Mouse (Mus musculus) intestine, postnatal 0 days (tissue): ENCODE data around the gene Fgfr2. TPM values are rescaled to one million over a fixed set of nuclear protein-coding genes. Genes with fewer than 3 reads are reported as not detected.

Experiments
- ATAC-seq: fragments of 200-750 bp; cut with Nextera tagmentation; 2 replicates; pipeline ENCODE4 v1.8.0; 2017; ENCODE audit warnings: mild to moderate bottlenecking, moderate TSS enrichment, moderate library complexity
- H3K27ac ChIP-seq: fragments of 300-500 bp; sonication (generic); 2 replicates; pipeline ENCODE4 v1.5.1; 2014; ENCODE audit warnings: mild to moderate bottlenecking, low read depth, low read length, moderate library complexity
- H3K27me3 ChIP-seq: fragments of 300-500 bp; sonication (generic); replicated peaks from 2 replicates; pipeline ENCODE4 v1.6.1; 2014; ENCODE audit warnings: low read length, mixed read lengths; ENCODE audit not compliant: control insufficient read depth, insufficient read depth
- H3K36me3 ChIP-seq: fragments of 300-500 bp; sonication (generic); 2 replicates; pipeline ENCODE4 v1.6.1; 2014; ENCODE audit warnings: mild to moderate bottlenecking, moderate library complexity; ENCODE audit not compliant: control insufficient read depth, insufficient read depth
- H3K4me1 ChIP-seq: fragments of 300-500 bp; sonication (generic); replicated peaks from 2 replicates; pipeline ENCODE4 v1.6.1; 2014; ENCODE audit warnings: antibody characterized with exemption, low read length, mixed read lengths; ENCODE audit not compliant: control insufficient read depth, insufficient read depth
- H3K4me2 ChIP-seq: fragments of 300-500 bp; sonication (generic); replicated peaks from 2 replicates; pipeline ENCODE4 v1.6.1; 2014; ENCODE audit warnings: low read depth, mild to moderate bottlenecking, moderate library complexity
- H3K4me3 ChIP-seq: fragments of 300-500 bp; sonication (generic); 2 replicates; pipeline ENCODE4 v1.5.1; 2014; ENCODE audit warnings: low read depth, low read length
- H3K9ac ChIP-seq: fragments of 300-500 bp; sonication (generic); 2 replicates; pipeline ENCODE4 v1.6.1; 2014; ENCODE audit warnings: mild to moderate bottlenecking, low read depth, low read length
- H3K9me3 ChIP-seq: fragments of 300-500 bp; sonication (generic); 2 replicates; pipeline ENCODE4 v1.6.1; 2016; ENCODE audit warnings: mixed run types; ENCODE audit not compliant: control insufficient read depth
- CTCF ChIP-seq: sonication (generic); IDR thresholded peaks from 2 replicates; pipeline ENCODE4 v1.5.1; 2016; ENCODE audit warnings: low read depth, mild to moderate bottlenecking, control low read depth, antibody characterized with exemption, moderate library complexity
- WGBS: fragments of 180-500 bp; shearing (Covaris S2); extraction: QIAGEN DNeasy Blood & Tissue Kit; methylation state at CpG from one replicate; pipeline ENCODE4 v1.1.7; 2014; 5-methylcytosine and 5-hydroxymethylcytosine counted together
- polyA plus RNA-seq: library from polyadenylated mRNA; unstranded; fragments of >200 nt; fragmentation: Nextera tagmentation; extraction: Ambion mirVana; gene quantifications from 2 replicates; pipeline ENCODE4 v1.2.1, GENCODE M21; 2015

The Fgfr2 gene
- polyA plus RNA-seq, 1 experiment from 2014 or later: 29.5 TPM

GRCm38 (mm10) chr7:130866640-130867039 lies 2256.5 kb downstream of the Fgfr2 start:
- H3K9me3 ChIP-seq: no peaks in the 10 kb centered on the region
- peak overlapping the region; percentile 90 for H3K4me3 ChIP-seq
- peak overlapping the region; percentile 87 for H3K9ac ChIP-seq
- no peaks in the 10 kb centered on the region; the same call in 1 of the 2 replicates for H3K4me1 ChIP-seq
- H3K27me3 ChIP-seq: no peaks in the 10 kb centered on the region
- 2% methylated on average over 13 of the region's 13 CpGs for WGBS
- peak overlapping the region; percentile 66 for H3K4me2 ChIP-seq
- no peak for ATAC-seq
- no peak for TF ChIP-seq CTCF
- peak overlapping the region; percentile 87 for H3K27ac ChIP-seq
- no peaks in the 10 kb centered on the region for H3K36me3 ChIP-seq

DNA sequence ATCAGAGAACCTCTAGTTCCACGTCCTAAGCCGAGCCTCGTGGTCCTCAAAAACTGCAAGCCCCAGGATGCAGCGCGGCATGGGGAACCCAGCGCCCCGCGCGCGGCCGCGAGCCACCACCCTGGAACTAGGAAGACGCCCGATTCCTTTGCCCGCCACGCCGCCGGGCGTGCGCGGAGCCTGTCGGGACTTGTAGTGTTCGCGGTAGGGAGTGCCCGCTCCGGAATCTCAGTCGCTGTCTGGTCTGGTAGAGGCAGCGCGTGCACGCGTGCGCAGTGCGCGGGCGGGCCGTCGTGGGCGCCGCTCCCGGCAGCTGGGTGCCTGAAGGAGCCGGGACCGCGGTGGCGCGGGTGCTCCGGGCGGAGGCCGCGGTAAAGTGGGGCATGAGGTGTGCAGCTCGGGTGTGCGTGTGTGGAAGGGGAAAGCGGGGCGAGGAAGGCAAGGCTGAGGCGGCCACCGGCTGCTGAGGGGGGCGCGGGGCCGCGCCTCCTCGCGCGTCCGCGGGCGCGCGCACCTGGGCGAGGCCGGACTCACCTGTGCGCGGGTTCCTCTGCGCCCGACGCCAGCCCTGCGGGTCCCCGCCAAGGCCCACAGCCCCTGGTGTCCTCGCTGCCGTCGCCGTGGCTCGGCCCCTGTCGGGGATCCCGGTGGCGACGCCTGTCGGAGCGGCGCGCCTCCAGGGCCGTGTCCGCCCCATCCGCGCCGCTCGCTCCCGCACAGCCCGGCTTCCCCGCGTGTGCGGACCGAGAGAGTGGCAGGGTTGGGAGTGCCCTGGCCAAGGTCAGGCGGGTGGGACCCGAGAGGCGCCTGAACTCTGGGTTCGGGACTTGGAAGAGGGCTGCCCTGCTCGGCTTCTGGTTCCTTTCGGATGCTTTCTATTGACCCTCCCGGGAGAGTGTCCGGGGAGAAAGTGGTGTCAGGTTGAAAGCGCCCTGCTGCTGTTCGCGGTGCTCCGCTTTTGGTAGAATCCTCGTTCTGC lies 2257.2 kb downstream of the Fgfr2 start, which contains the start of gene Plekha1:
Gene Plekha1, plus strand, starts transcription at position 144 of the 979 bp plus-strand sequence.
- TF ChIP-seq CTCF: peak; percentile 45
- under 1% methylated on average over 105 of the region's 114 CpGs for WGBS
- peak within 1 kb of the TSS; percentile 87 for H3K9ac ChIP-seq

DNA sequence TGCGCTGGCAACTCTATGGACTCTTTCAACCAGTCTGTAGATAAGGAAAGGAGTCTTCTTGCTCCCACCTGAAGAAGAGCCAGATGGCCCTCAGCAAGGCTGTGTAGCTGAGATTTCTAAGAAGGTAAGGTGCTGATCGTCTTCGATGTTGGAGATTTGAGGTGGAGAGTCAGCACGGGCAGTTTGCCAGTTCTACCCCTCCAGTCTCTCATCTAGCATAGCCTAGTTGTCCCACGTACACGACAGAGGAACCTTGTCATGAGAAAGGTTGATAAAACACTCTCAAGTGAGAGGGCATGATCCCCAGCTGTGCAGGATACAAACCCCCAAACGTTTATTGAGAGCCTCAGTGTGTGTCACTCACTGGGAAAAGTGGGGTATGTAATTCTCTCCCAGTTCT lies 2258.4 kb downstream of the Fgfr2 start:
- no peak overlapping the region for H3K4me3 ChIP-seq
- no peak overlapping the region for H3K27ac ChIP-seq
- TF ChIP-seq CTCF: no peak
- WGBS: 80% methylated on average over 7 of the region's 7 CpGs
- H3K4me2 ChIP-seq: no peak overlapping the region
- H3K9me3 ChIP-seq: no peaks in the 10 kb centered on the region
- H3K36me3 ChIP-seq: no peaks in the 10 kb centered on the region
- H3K9ac ChIP-seq: no peak overlapping the region
- H3K4me1 ChIP-seq: no peaks in the 10 kb centered on the region; the same call in 1 of the 2 replicates
- ATAC-seq: no peak
- H3K27me3 ChIP-seq: no peaks in the 10 kb centered on the region

More for the DNA sequence above, 2257.2 kb downstream of the Fgfr2 start, which contains the start of gene Plekha1:
- Histone ChIP-seq H3K4me1 (no peaks in the 10 kb centered on the region; the same call in 1 of the 2 replicates), H3K9me3 (no peaks in the 10 kb centered on the region), H3K36me3 (no peaks in the 10 kb centered on the region), H3K4me2 (peak within 1 kb of the TSS; percentile 66), H3K27ac (peak within 1 kb of the TSS; percentile 87), H3K4me3 (peak within 1 kb of the TSS; percentile 90), H3K27me3 (no peaks in the 10 kb centered on the region)
- ATAC-seq: peak; percentile 98

DNA sequence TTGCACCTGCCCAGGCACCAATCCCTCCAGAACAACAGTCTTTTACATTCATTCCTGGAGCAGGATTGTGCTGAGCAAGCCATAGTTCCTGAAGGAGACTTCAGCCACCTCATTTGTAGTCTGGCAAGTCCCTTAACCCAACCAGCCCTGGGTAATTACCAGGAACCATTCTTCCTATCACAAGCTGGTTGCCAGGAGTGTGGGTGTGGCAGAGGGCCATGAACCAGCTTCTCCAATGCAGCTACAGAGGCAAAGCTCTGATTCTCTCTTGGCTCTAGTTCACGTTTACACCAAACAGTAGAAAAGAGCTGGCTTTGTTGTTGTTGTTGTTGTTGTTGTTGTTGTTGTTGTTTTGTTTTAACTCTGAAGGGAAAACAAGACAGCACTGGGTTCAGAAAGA lies 2260.6 kb downstream of the Fgfr2 start:
- Histone ChIP-seq H3K4me2 (no peak overlapping the region), H3K27me3 (no peaks in the 10 kb centered on the region), H3K9ac (no peak overlapping the region), H3K4me3 (no peak overlapping the region), H3K27ac (no peak overlapping the region), H3K36me3 (no peaks in the 10 kb centered on the region), H3K9me3 (no peaks in the 10 kb centered on the region), H3K4me1 (no peaks in the 10 kb centered on the region; the same call in 1 of the 2 replicates)
- 17% methylated on average over 1 of the region's 1 CpGs for WGBS
- no peak for ATAC-seq
- no peak for TF ChIP-seq CTCF

DNA sequence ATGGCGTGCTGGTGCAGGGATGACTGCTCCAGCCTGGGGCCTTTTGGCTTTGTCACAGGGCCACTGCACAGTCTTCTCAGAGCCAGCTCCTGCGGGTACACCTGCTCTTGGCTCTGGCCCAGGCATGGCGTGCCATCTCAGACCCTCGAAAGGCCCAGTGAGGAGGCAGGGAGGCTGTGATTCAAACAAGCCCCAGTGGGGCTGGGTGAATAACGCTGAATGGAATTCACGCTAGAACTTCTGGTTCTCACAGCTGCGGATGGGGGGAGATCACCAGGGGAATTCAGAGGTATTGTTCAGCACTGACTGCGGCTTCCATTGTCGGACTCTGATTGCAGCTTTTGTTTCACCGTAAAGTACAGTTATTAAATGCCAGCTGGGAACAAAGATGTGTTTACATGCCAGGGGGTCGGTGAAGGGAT lies 2262.4 kb downstream of the Fgfr2 start:
- Histone ChIP-seq H3K9me3 (no peaks in the 10 kb centered on the region), H3K4me1 (no peaks in the 10 kb centered on the region), H3K9ac (no peak overlapping the region), H3K27ac (no peak overlapping the region), H3K4me2 (no peak overlapping the region), H3K4me3 (no peak overlapping the region), H3K27me3 (no peaks in the 10 kb centered on the region), H3K36me3 (no peaks in the 10 kb centered on the region)
- WGBS: 65% methylated on average over 11 of the region's 11 CpGs
- TF ChIP-seq CTCF: no peak
- no peak for ATAC-seq

GRCm38 (mm10) chr7:130859926-130860325 lies 2263.2 kb downstream of the Fgfr2 start:
- TF ChIP-seq CTCF: no peak
- Histone ChIP-seq H3K27ac (no peak overlapping the region), H3K4me2 (no peak overlapping the region), H3K9ac (no peak overlapping the region), H3K4me1 (no peaks in the 10 kb centered on the region), H3K27me3 (no peaks in the 10 kb centered on the region), H3K9me3 (no peaks in the 10 kb centered on the region), H3K36me3 (no peaks in the 10 kb centered on the region), H3K4me3 (no peak overlapping the region)
- no peak for ATAC-seq
- WGBS: 61% methylated on average over 5 of the region's 5 CpGs
